Mouse (Mus musculus): ENCODE data around the gene Bckdk. TPM values are rescaled to one million over a fixed set of nuclear protein-coding genes. Genes with fewer than 3 reads are reported as not detected.
A peak's percentile ranks its signal among the peaks of the same experiment; 100 is the strongest.

Bckdk gene
- polyA plus RNA-seq, 1 experiment: 59.5 TPM

DNA sequence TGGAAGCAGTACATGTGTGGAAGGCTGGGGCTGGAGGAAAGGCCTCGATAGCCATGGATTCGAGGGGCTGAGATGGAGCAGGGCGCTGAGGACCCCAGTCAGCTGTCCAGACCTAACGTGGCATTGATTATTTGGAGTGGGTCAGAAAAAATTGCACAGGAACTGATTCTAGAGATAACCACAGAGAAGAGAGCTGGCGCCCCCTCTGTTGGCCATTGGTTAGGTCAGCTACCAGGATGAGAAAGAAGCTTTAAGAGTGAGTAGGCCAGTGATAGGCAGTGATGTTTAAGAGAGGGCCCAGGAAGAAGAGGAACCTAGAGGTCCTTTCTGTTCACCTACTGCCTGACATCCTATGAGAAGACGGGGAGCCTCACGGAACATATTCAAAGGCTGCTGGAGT is 15.4 kb downstream of the Bckdk start:
- TF ChIP-seq CTCF (IDR thresholded peaks at IDR 0.05; ENCODE audit: borderline replicate concordance, extremely low read depth, insufficient read depth, insufficient read length): peak; percentile 40; the same call in 1 of the 2 replicates
- TF ChIP-seq POLR2A (IDR thresholded peaks at IDR 0.05; ENCODE audit: borderline replicate concordance, extremely low read depth, insufficient read depth, insufficient read length, poor library complexity, severe bottlenecking): no peak
- DNase-seq (ENCODE audit: low read depth): no peak

DNA sequence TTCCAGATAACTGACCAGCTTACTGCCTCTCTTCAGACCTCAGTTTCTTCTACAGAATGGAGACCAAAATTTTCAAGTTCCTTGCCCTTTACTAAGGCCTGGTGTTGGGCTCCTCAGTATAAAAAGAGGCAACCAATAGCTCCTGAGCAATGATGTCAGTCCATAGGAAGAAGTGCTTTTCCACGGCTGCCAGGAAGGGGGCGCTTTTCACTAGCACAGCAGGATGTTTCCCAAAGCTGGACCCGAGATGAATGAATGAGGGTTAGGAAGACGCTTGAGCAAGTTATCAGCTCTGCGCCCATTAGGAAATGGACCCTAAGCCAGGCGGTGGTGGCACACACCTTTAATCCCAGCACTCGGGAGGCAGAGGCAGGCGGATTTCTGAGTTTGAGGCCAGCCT is 17.6 kb downstream of the Bckdk start:
- peak; percentile 7 for DNase-seq (ENCODE audit: low read depth)
- TF ChIP-seq CTCF (IDR thresholded peaks at IDR 0.05; ENCODE audit: borderline replicate concordance, extremely low read depth, insufficient read depth, insufficient read length) (peak; percentile 40; the same call in 1 of the 2 replicates), POLR2A (IDR thresholded peaks at IDR 0.05; ENCODE audit: borderline replicate concordance, extremely low read depth, insufficient read depth, insufficient read length, poor library complexity, severe bottlenecking) (no peak)

- no peak for DNase-seq (ENCODE audit: low read depth)
- TF ChIP-seq CTCF (IDR thresholded peaks at IDR 0.05; ENCODE audit: borderline replicate concordance, extremely low read depth, insufficient read depth, insufficient read length): no peak
- no peak for TF ChIP-seq POLR2A (IDR thresholded peaks at IDR 0.05; ENCODE audit: borderline replicate concordance, extremely low read depth, insufficient read depth, insufficient read length, poor library complexity, severe bottlenecking)
Observed at GRCm38 (mm10) chr7:127922451-127923275, 18.8 kb downstream of the Bckdk start.

DNA sequence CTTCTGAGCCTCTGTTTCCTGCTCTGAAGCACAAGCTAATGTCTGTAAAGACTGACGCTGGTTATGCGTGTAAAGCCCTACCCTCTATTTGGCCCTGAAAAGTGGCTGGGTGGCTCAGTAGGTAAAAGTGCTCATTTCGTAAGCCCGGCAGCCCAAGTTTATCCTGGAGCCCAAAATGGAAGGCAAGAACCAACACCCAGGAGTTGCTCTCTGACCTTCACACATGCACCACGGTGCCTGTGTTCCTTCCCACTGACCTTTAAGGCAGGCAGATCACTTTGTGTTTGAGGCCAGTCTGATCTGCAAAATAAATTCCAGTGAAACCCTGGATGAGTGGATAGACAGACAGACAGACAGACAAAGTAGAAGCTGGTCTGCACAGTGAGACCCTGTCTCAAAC is 19.8 kb downstream of the Bckdk start:
- DNase-seq (ENCODE audit: low read depth): no peak
- TF ChIP-seq POLR2A (IDR thresholded peaks at IDR 0.05; ENCODE audit: borderline replicate concordance, extremely low read depth, insufficient read depth, insufficient read length, poor library complexity, severe bottlenecking) (no peak), CTCF (IDR thresholded peaks at IDR 0.05; ENCODE audit: borderline replicate concordance, extremely low read depth, insufficient read depth, insufficient read length) (no peak)

GRCm38 (mm10) chr7:127925252-127925651 is 21.4 kb downstream of the Bckdk start:
- no peak for TF ChIP-seq POLR2A (IDR thresholded peaks at IDR 0.05; ENCODE audit: borderline replicate concordance, extremely low read depth, insufficient read depth, insufficient read length, poor library complexity, severe bottlenecking)

DNA sequence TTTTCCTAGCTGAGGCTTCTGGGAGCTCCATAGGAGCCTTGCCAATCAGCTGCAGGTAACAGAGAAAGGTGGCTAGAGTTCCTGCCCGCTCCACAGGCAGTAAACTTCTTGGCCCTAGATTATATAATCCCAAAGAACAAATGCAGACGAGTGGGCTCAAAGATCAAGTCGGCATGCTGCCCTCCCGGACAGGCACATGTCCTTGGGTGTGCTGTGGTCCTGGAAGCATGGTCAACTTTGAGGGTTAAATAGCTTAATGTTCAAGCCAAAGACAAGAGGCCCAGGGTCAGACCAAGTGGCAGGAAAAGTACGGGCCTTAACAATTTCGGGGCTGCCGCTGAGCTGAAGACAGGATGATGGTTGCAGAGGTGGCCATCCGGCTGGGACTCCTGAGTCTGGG is 22.2 kb downstream of the Bckdk start:
- no peak for DNase-seq (ENCODE audit: low read depth)

More at GRCm38 (mm10) chr7:127925252-127925651, 21.4 kb downstream of the Bckdk start:
- DNase-seq (ENCODE audit: low read depth): no peak

GRCm38 (mm10) chr7:127926846-127927245 is 23.0 kb downstream of the Bckdk start:
- no peak for DNase-seq (ENCODE audit: low read depth)
- TF ChIP-seq POLR2A (IDR thresholded peaks at IDR 0.05; ENCODE audit: borderline replicate concordance, extremely low read depth, insufficient read depth, insufficient read length, poor library complexity, severe bottlenecking): no peak
- no peak for TF ChIP-seq CTCF (IDR thresholded peaks at IDR 0.05; ENCODE audit: borderline replicate concordance, extremely low read depth, insufficient read depth, insufficient read length)

More for the DNA sequence above, 22.2 kb downstream of the Bckdk start:
- TF ChIP-seq CTCF (IDR thresholded peaks at IDR 0.05; ENCODE audit: borderline replicate concordance, extremely low read depth, insufficient read depth, insufficient read length) (no peak), POLR2A (IDR thresholded peaks at IDR 0.05; ENCODE audit: borderline replicate concordance, extremely low read depth, insufficient read depth, insufficient read length, poor library complexity, severe bottlenecking) (no peak)

DNA sequence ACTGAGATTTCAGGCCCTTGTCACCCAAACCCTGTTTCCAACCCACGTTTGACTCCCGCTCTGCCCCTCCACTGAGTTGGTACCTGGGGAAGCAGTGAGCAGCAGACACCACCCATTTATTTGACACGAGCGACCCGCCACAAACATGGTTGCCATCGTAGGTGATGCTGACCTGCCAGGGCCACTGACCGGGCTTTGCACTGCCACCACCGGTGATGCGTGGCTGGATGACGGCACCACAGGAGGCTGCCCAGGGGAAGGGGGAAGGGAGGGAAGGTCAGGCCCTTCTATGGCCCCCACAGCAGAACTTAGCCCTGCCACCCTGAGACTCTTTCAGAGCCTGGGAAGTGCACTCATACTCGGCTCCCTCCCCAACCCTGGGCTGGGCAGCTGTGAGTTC is 23.8 kb downstream of the Bckdk start:
- no peak for DNase-seq (ENCODE audit: low read depth)
- TF ChIP-seq CTCF (IDR thresholded peaks at IDR 0.05; ENCODE audit: borderline replicate concordance, extremely low read depth, insufficient read depth, insufficient read length) (no peak), POLR2A (IDR thresholded peaks at IDR 0.05; ENCODE audit: borderline replicate concordance, extremely low read depth, insufficient read depth, insufficient read length, poor library complexity, severe bottlenecking) (no peak)

GRCm38 (mm10) chr7:127928596-127928995 is 24.7 kb downstream of the Bckdk start:
- DNase-seq (ENCODE audit: low read depth): no peak
- no peak for TF ChIP-seq CTCF (IDR thresholded peaks at IDR 0.05; ENCODE audit: borderline replicate concordance, extremely low read depth, insufficient read depth, insufficient read length)

- DNase-seq (ENCODE audit: low read depth): no peak
- TF ChIP-seq CTCF (IDR thresholded peaks at IDR 0.05; ENCODE audit: borderline replicate concordance, extremely low read depth, insufficient read depth, insufficient read length) (no peak), POLR2A (IDR thresholded peaks at IDR 0.05; ENCODE audit: borderline replicate concordance, extremely low read depth, insufficient read depth, insufficient read length, poor library complexity, severe bottlenecking) (no peak)
Observed at GRCm38 (mm10) chr7:127929923-127930322, 26.0 kb downstream of the Bckdk start, which contains the start of gene Prss8. TSS of gene Prss8 (minus strand) at chr7:127930104.

- DNase-seq (ENCODE audit: low read depth): no peak
- TF ChIP-seq POLR2A (IDR thresholded peaks at IDR 0.05; ENCODE audit: borderline replicate concordance, extremely low read depth, insufficient read depth, insufficient read length, poor library complexity, severe bottlenecking): no peak
- no peak for TF ChIP-seq CTCF (IDR thresholded peaks at IDR 0.05; ENCODE audit: borderline replicate concordance, extremely low read depth, insufficient read depth, insufficient read length)
Observed at GRCm38 (mm10) chr7:127930636-127931035, 26.8 kb downstream of the Bckdk start.

Data from brain, embryonic 14.5 days (tissue).